Mouse (Mus musculus) CD4-positive helper T cell, adult 2 months (primary cell): ENCODE results near the gene Prkcb.

ENCODE experiments used
- DNase-seq: peaks from one replicate; pipeline ENCODE4 v3.0.0-alpha.2; 2012; ENCODE audit warnings: low read depth, missing footprints, low spot score

The Prkcb gene

GRCm38 (mm10) chr7:122290165-122290564 lies 1.6 kb downstream of the Prkcb start:
- DNase-seq = peak; percentile 71

GRCm38 (mm10) chr7:122290771-122291170 lies 2.2 kb downstream of the Prkcb start:
- no peak for DNase-seq

- no peak for DNase-seq
Observed at GRCm38 (mm10) chr7:122292151-122292550, 3.6 kb downstream of the Prkcb start.

GRCm38 (mm10) chr7:122294111-122294510 lies 5.6 kb downstream of the Prkcb start:
- DNase-seq = peak; percentile 11

- DNase-seq = no peak
Observed at GRCm38 (mm10) chr7:122295363-122295762, 6.8 kb downstream of the Prkcb start.

- DNase-seq = no peak
Observed at GRCm38 (mm10) chr7:122296331-122296730, 7.8 kb downstream of the Prkcb start.

GRCm38 (mm10) chr7:122296805-122297204 lies 8.3 kb downstream of the Prkcb start:
- peak; percentile 24 for DNase-seq

GRCm38 (mm10) chr7:122297627-122298026 lies 9.1 kb downstream of the Prkcb start:
- peak; percentile 27 for DNase-seq

GRCm38 (mm10) chr7:122298715-122299114 lies 10.2 kb downstream of the Prkcb start:
- no peak for DNase-seq

GRCm38 (mm10) chr7:122300538-122300937 lies 12.0 kb downstream of the Prkcb start:
- no peak for DNase-seq

- no peak for DNase-seq
Observed at GRCm38 (mm10) chr7:122302538-122302937, 14.0 kb downstream of the Prkcb start.

- no peak for DNase-seq
Observed at GRCm38 (mm10) chr7:122303988-122304387, 15.4 kb downstream of the Prkcb start.

GRCm38 (mm10) chr7:122304521-122304920 lies 16.0 kb downstream of the Prkcb start:
- DNase-seq = no peak

- DNase-seq = no peak
Observed at GRCm38 (mm10) chr7:122307241-122307640, 18.7 kb downstream of the Prkcb start.

- no peak for DNase-seq
Observed at GRCm38 (mm10) chr7:122308661-122309060, 20.1 kb downstream of the Prkcb start.

GRCm38 (mm10) chr7:122309909-122310725 lies 21.6 kb downstream of the Prkcb start:
- DNase-seq = no peak

GRCm38 (mm10) chr7:122310726-122311018 lies 22.1 kb downstream of the Prkcb start:
- DNase-seq = no peak

GRCm38 (mm10) chr7:122313690-122314477 lies 25.3 kb downstream of the Prkcb start:
- DNase-seq = no peak

GRCm38 (mm10) chr7:122315720-122316331 lies 27.3 kb downstream of the Prkcb start:
- no peak for DNase-seq

- DNase-seq = no peak
Observed at GRCm38 (mm10) chr7:122316681-122317080, 28.1 kb downstream of the Prkcb start.

GRCm38 (mm10) chr7:122317485-122317884 lies 28.9 kb downstream of the Prkcb start:
- no peak for DNase-seq

- DNase-seq = no peak
Observed at GRCm38 (mm10) chr7:122319566-122319965, 31.0 kb downstream of the Prkcb start.
